Mouse (Mus musculus): Measurements from ENCODE around the gene Pole4. TPM values are rescaled to one million over a fixed set of nuclear protein-coding genes. Genes with fewer than 3 reads are reported as not detected.
"Not testable (repeated sequence)": the region's sequence is repeated elsewhere in the genome, so short reads cannot be mapped to it uniquely, and the experiment has no call there.

Pole4 gene
- total and polyA plus RNA-seq, 3 experiments = 49.7 to 178 (median 79.8) TPM

- Histone ChIP-seq H3K4me1 (ENCODE audit: control insufficient read depth in 1 of 2, insufficient read depth in 2 of 2) (peaks cover 4 to 39% of the 10 kb centered on the region in 2 experiments; a peak in 2 of 4 replicates), H3K36me3 (replicated peaks in 1 of 2; ENCODE audit: control insufficient read depth in 1 of 2, insufficient read depth in 1 of 2, low read length in 1 of 2) (peaks cover 22 to 37% of the 10 kb centered on the region in 2 experiments), H3K27me3 (replicated peaks) (no peaks in the 10 kb centered on the region), H3K79me2 (replicated peaks; ENCODE audit: control insufficient read depth, extremely low read depth, insufficient read depth, poor library complexity, severe bottlenecking) (peaks cover 6% of the 10 kb centered on the region), H3K4me2 (ENCODE audit: insufficient read depth, low read depth, poor library complexity, severe bottlenecking) (no peak overlapping the region), H3K4me3 (replicated peaks in 1 of 3; ENCODE audit: low read depth in 2 of 3, low read length in 2 of 3, poor library complexity in 1 of 3) (no peak overlapping the region), H3K9me3 (replicated peaks; ENCODE audit: low read length) (no peaks in the 10 kb centered on the region), H3K9ac (ENCODE audit: insufficient read depth, low read depth) (no peak overlapping the region), H3K27ac (ENCODE audit: insufficient read depth, low read depth) (no peak overlapping the region)
- dilution Hi-C loops (cut with MboI; ENCODE audit: extremely low pct_ligation_motif_present, extremely low pct_unique_long_range_greater_than_20kb, low sequenced_read_pairs) (no loop called here), in situ Hi-C loops (cut with MboI; ENCODE audit: low pct_ligation_motif_present, low pct_unique_long_range_greater_than_20kb, low sequenced_read_pairs) (no loop called here)
- DNase-seq (ENCODE audit: extremely low read depth) = no peak
- TF ChIP-seq POLR2A (IDR thresholded peaks at IDR 0.05; ENCODE audit: low read depth, low read length) (no peak), SMC3 (IDR thresholded peaks at IDR 0.05; ENCODE audit: low read depth, low read length) (no peak), MAX (IDR thresholded peaks at IDR 0.05; ENCODE audit: low read length) (no peak), TBP (conservative IDR thresholded peaks at IDR 0.05; ENCODE audit: low read depth, low read length) (no peak), ZMIZ1 (IDR thresholded peaks at IDR 0.05; ENCODE audit: low read depth, low read length) (no peak), EP300 (IDR thresholded peaks at IDR 0.05; ENCODE audit: low read length) (no peak), MYC (IDR thresholded peaks at IDR 0.05; ENCODE audit: low read depth, low read length) (no peak)
Observed at GRCm38 (mm10) chr6:82647001-82647400, 58.2 kb downstream of the Pole4 start.

GRCm38 (mm10) chr6:82640046-82640445 lies 65.1 kb downstream of the Pole4 start:
- in situ Hi-C loops (cut with MboI; ENCODE audit: low pct_ligation_motif_present, low pct_unique_long_range_greater_than_20kb, low sequenced_read_pairs) (no loop called here), dilution Hi-C loops (cut with MboI; ENCODE audit: extremely low pct_ligation_motif_present, extremely low pct_unique_long_range_greater_than_20kb, low sequenced_read_pairs) (no loop called here)
- Histone ChIP-seq H3K27ac (ENCODE audit: insufficient read depth, low read depth) (no peak overlapping the region), H3K4me2 (ENCODE audit: insufficient read depth, low read depth, poor library complexity, severe bottlenecking) (no peak overlapping the region), H3K4me1 (ENCODE audit: control insufficient read depth in 1 of 2, insufficient read depth in 2 of 2) (peaks cover 3 to 28% of the 10 kb centered on the region in 2 experiments; a peak in 3 of 4 replicates), H3K27me3 (replicated peaks) (no peaks in the 10 kb centered on the region), H3K4me3 (replicated peaks in 1 of 3; ENCODE audit: low read depth in 2 of 3, low read length in 2 of 3, poor library complexity in 1 of 3) (no peak overlapping the region), H3K79me2 (replicated peaks; ENCODE audit: control insufficient read depth, extremely low read depth, insufficient read depth, poor library complexity, severe bottlenecking) (no peaks in the 10 kb centered on the region), H3K9me3 (replicated peaks; ENCODE audit: low read length) (no peaks in the 10 kb centered on the region), H3K9ac (ENCODE audit: insufficient read depth, low read depth) (no peak overlapping the region), H3K36me3 (replicated peaks in 1 of 2; ENCODE audit: control insufficient read depth in 1 of 2, insufficient read depth in 1 of 2, low read length in 1 of 2) (no peaks in the 10 kb centered on the region)
- DNase-seq (ENCODE audit: extremely low read depth) = peak; percentile 73
- TF ChIP-seq MXI1 (IDR thresholded peaks at IDR 0.05; ENCODE audit: low read depth, low read length) (no peak), GABPA (IDR thresholded peaks at IDR 0.05; ENCODE audit: insufficient replicate concordance, low read depth, low read length) (no peak), HCFC1 (IDR thresholded peaks at IDR 0.05; ENCODE audit: low read depth, low read length) (no peak), EP300 (IDR thresholded peaks at IDR 0.05; ENCODE audit: low read length) (0 out of 2 replicates have a peak, but pooled peaks have one; percentile 13), ETS1 (conservative IDR thresholded peaks at IDR 0.05; ENCODE audit: low read depth, low read length) (peak; percentile 61; the same call in 1 of the 2 replicates), NRF1 (IDR thresholded peaks at IDR 0.05; ENCODE audit: low read depth, low read length) (no peak), MAX (IDR thresholded peaks at IDR 0.05; ENCODE audit: low read length) (no peak), KAT2A (IDR thresholded peaks at IDR 0.05; ENCODE audit: insufficient replicate concordance, low read length) (no peak), USF2 (conservative IDR thresholded peaks at IDR 0.05; ENCODE audit: low read depth, low read length) (no peak), ZKSCAN1 (IDR thresholded peaks at IDR 0.05; ENCODE audit: borderline replicate concordance, low read depth, low read length) (no peak), BHLHE40 (IDR thresholded peaks at IDR 0.05; ENCODE audit: low read depth, low read length) (peak; percentile 70), MAZ (IDR thresholded peaks at IDR 0.05; ENCODE audit: low read depth, low read length) (no peak), SIN3A (IDR thresholded peaks at IDR 0.05; ENCODE audit: low read length) (no peak), JUN (IDR thresholded peaks at IDR 0.05; ENCODE audit: insufficient read depth, low read depth, low read length) (no peak), POLR2AphosphoS2 (IDR thresholded peaks at IDR 0.05; ENCODE audit: low read depth, low read length) (no peak), POLR2A (IDR thresholded peaks at IDR 0.05; ENCODE audit: low read depth, low read length) (no peak)

GRCm38 (mm10) chr6:82625331-82625730 lies 79.8 kb downstream of the Pole4 start:
- H3K27me3 ChIP-seq (replicated peaks); in situ Hi-C loops (cut with MboI; ENCODE audit: low pct_ligation_motif_present, low pct_unique_long_range_greater_than_20kb, low sequenced_read_pairs); H3K79me2 ChIP-seq (replicated peaks; ENCODE audit: control insufficient read depth, extremely low read depth, insufficient read depth, poor library complexity, severe bottlenecking); H3K9ac ChIP-seq (ENCODE audit: insufficient read depth, low read depth); H3K27ac ChIP-seq (ENCODE audit: insufficient read depth, low read depth); dilution Hi-C loops (cut with MboI; ENCODE audit: extremely low pct_ligation_motif_present, extremely low pct_unique_long_range_greater_than_20kb, low sequenced_read_pairs); DNase-seq (ENCODE audit: extremely low read depth); H3K4me3 ChIP-seq (replicated peaks in 1 of 3; ENCODE audit: low read depth in 2 of 3, low read length in 2 of 3, poor library complexity in 1 of 3); H3K9me3 ChIP-seq (replicated peaks; ENCODE audit: low read length); H3K4me1 ChIP-seq (ENCODE audit: control insufficient read depth in 1 of 2, insufficient read depth in 2 of 2); H3K4me2 ChIP-seq (ENCODE audit: insufficient read depth, low read depth, poor library complexity, severe bottlenecking); H3K36me3 ChIP-seq (replicated peaks in 1 of 2; ENCODE audit: control insufficient read depth in 1 of 2, insufficient read depth in 1 of 2, low read length in 1 of 2): not testable (repeated sequence)
